Mouse (Mus musculus) liver, adult 10 weeks (tissue): ENCODE data around the gene Gm5936. TPM values are rescaled to one million over a fixed set of nuclear protein-coding genes. Genes with fewer than 3 reads are reported as not detected.

Experiments used
- polyA plus RNA-seq: library from polyadenylated mRNA; stranded (reverse); fragments of 350-450 nt; fragmentation: Illumina TruSeq; extraction: RNeasy Lipid Tissue Mini Kit (QIAGEN cat#74804); gene quantifications from one replicate; pipeline ENCODE4 v1.2.3, GENCODE M21; 2014; ENCODE audit warnings: low read depth, low replicate concordance

Gm5936 gene
- polyA plus RNA-seq, result not detected

GRCm38 (mm10) chrX:74836842-74837522, at the start of gene Gm5936:
Gm5936 (plus strand) TSS chrX:74837196.

Other genes with a start within 250 kb of the Gm5936 start
- gene Olfr1325, start 244.5 kb upstream of the Gm5936 start, polyA plus RNA-seq, result not detected
- gene Gm5640, start 191.6 kb upstream of the Gm5936 start, polyA plus RNA-seq, result not detected
- not detected for gene Gm6890, start 96.3 kb upstream of the Gm5936 start, polyA plus RNA-seq
- 0.29 TPM for gene Gab3, start 248.3 kb downstream of the Gm5936 start, polyA plus RNA-seq